Mouse (Mus musculus): Measurements from ENCODE around the gene Haus6.
"Not testable (repeated sequence)": the region's sequence is repeated elsewhere in the genome, so short reads cannot be mapped to it uniquely, and the experiment has no call there.

Haus6 gene

DNA sequence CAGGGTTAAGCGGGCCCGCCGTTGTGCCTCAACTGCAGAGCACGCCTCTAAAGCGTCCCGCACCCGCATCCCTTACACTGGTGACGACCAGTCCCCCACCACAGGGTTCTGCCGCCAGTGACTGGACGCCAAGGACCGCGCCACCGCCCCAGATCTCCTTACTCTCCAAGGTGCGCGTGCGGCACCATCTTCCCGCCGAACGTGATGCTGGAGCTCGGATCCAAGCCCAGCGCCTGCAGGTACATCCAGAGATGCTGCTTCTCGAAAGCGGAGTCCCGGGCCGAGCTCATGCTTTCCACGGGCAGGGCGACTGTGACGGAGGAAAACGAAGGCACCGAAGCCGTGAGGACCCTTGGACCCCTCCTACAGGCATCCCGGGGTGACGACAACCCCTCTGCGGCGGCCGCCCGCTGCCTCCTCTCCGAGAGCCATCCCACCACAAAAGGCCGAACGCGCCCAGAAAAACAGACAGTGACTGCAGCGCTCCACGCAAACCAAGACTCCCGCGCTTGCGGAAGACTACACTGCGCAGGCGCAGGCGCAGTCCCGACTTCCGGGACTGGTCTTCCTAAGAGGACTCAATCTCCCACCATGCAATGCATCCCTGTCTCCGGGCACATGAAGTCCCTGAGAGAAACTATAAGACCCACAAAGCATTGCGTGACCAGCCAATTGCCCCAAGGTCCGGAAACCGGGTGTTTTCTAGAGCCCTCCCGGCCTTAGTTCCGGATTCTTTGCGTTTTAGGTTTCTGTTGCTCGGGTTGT is at the start of gene Haus6:
Gene Haus6, minus strand, starts transcription at position 532 of the 765 bp plus-strand sequence.
- peak; percentile 92 for DNase-seq (ENCODE audit: low read depth, low spot score)

DNA sequence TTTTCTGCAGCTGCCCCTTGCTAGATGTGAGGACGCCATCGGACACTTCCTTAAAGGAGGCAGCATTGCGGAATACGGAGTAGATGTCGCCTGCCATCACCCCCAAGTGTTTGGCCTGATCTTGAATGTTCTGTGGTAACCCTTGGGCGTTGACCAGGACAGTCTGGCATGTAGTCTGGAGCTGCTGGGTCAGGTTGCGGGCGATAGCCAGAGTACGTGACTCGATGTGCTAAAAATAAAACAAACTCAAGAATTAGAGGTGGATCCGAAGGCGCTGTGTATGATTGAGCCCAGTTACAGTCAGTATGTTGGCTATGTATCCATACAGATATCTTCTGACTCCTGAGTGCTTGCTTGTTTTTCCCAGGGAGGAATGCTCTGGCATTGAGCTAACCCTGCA is 45.3 kb upstream of the Haus6 start:
- DNase-seq (ENCODE audit: low read depth, low spot score), result no peak

DNA sequence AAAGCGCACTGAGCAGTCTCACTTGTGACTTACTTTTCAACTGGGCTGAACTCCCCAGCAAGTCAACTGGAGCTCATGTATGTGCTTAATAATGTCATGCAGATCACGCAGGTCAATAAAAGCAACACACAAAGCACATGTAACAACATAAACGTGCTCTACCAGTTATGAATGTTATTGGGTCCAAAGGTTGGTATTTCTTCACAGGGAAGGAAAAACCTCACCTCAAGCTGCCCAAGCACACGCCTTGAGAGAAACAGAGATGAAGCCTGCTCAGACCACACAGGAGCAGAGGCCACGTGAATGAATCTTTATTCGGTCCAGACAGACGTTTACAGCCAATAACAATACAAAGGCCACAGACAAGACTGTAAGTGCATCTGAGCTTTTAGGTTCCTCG is 44.6 kb upstream of the Haus6 start:
- DNase-seq (ENCODE audit: low read depth, low spot score), result not testable (repeated sequence)

DNA sequence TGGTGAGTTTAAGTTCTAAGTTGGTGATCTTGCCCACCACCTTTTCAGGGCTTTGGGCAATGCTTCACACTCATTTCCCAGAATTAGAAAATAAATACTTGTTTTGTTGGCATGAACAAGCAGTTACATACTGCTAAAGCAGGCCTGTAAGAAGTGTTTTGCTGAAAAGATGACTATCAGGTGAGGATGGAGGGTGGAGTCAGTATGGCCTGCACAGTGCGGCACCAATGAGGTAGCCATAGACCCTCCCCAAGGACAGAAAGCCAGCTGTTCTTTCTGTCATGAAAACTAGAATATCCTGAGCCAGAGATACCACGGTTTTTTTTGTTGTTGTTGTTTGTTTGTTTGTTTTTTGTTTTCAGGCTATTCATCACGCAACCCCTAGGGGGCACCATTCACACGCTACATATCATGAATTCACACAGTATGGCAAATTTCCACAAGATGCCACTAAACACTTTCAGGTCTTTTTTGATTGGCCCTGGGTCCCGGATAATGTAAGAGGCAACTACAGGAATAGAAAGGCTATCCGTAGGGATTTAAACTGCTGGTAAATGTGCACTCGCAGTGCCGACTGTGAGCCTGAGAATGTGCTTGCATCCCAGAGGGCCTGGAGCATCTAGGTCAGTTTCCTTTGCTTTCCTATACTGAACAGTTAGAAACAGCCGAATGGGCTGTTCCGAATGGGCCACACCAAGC is 40.0 kb upstream of the Haus6 start:
- DNase-seq (ENCODE audit: low read depth, low spot score), result no peak

DNA sequence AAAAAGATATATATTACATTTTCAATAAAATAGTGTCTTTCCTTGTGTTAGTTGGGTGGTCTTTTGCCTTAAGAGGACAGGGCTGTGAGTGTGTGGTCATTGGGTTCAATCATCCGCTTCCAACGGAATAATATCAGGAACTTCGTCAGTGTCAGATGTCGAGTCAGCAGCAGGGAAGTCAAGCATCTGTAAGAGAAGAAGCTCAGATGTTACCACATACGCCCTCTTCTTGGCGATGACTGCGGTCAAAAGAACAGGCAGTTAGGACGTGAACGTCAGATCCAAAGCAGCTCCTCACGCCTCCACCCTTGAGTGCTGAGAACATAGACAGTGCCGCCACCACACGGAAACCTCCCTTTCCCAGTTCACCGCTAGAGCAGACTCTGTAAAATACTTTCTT is 36.5 kb upstream of the Haus6 start:
- DNase-seq (ENCODE audit: low read depth, low spot score), result not testable (repeated sequence)

DNA sequence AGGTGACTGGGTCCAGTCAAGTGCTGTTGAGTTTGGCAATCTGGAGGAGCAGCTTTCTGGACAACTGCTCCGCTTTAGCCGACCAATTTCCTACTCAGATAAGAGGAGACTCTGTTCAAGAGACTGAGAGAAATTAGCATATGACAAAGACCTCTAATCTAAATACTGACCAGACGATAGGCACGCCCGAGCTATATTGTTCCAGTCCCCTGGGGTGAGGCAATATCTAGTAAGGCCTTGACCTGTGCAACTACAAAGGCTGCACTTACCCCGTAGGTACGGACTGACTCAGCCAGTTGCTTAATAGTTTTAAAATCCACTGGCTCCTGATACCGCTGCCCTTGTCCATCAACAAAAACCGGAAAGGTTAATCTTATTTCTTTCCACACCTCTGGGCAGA is 25.7 kb upstream of the Haus6 start:
- not testable (repeated sequence) for DNase-seq (ENCODE audit: low read depth, low spot score)

DNA sequence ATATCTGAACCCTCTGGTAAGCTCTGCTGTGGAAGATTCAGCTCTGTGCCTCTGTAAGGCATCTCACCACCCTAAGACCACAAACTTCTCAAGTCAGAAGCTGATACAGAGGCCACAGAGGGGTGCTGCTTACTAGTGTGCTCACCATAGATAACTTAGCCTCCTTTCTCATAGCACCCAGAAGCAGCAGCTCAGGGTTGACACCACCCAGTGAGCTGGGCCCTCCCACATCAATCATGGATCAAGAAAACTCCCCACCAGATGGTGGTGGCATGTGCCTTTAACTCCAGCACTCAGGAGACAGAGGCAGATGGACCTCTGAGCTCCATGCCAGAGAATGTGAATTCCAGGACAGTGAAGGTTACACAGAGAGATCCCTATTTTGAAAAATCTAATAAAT is 23.0 kb upstream of the Haus6 start:
- DNase-seq (ENCODE audit: low read depth, low spot score), result not testable (repeated sequence)

DNA sequence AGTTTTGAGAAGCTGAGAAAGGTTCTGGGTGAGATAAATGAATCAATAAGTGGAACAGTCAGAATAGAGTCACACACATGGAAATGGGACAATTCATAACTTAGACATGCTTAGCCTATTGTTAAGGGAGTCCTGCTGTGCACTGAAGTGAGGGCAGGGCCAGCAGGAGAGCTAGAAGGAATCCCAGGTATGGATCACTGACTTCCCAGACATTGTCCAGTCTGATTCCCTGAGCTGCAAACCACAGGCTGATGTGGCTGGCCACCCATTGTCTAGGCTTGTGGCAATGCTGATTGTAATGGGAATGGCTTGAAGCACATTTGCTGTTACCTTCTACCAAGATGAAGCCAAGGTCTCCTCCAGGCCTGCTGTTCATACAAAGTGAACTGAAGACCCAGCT is 22.5 kb upstream of the Haus6 start:
- DNase-seq (ENCODE audit: low read depth, low spot score), result not testable (repeated sequence)

DNA sequence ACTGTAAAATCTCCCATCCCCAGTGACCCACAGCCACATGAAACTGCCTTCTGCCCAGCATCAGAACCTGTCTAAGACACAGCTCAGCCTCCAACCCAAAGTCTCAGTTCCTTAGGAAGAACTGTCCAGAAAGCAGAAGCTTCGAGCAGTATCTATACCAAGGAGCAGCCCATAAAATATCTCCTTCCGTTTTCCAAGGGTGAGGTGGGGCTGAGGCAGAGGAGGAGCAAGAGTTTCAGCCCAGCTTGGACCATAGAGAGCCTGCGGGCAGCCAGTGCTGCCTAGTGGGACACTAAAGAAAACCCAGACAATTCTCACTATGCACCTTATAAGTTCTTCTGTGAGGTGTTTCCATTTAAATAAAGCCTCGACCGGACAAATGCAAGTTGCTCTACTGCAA is 20.7 kb upstream of the Haus6 start:
- not testable (repeated sequence) for DNase-seq (ENCODE audit: low read depth, low spot score)

DNA sequence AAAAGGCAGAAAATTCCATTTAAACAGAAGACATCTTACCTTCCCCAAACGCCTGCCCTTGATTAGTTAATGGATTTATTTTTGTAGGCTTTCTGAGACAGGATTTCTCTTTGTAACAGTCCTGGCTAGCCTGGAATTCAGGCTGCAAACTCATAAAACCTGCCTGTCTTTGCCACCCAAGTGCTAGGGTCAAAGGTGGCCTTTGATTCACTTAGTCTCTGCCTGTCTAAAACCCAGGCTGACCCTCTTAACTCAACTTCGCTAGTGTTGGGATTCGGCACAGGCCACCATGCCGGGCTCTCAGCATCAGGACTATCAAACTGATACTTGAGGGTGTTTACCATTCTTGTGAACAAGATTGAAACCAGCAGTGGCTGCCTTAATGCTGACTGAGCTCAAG is 20.0 kb upstream of the Haus6 start:
- DNase-seq (ENCODE audit: low read depth, low spot score), result no peak

DNA sequence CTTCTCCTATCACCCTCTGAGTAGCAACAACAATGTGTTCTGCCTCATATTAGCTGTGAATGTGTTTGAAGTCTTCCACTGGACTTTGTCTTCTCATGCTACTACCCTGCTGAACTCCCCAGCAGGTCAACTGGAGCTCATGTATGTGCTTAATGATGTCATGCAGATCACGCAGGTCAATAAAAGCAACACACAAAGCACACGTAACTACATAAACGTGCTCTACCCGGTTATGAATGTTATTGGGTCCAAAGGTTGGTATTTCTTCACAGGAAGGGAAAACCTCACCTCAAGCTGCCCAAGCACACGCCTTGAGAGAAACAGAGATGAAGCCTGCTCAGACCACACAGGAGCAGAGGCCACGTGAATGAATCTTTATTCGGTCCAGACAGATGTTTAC is 14.6 kb upstream of the Haus6 start:
- not testable (repeated sequence) for DNase-seq (ENCODE audit: low read depth, low spot score)

DNA sequence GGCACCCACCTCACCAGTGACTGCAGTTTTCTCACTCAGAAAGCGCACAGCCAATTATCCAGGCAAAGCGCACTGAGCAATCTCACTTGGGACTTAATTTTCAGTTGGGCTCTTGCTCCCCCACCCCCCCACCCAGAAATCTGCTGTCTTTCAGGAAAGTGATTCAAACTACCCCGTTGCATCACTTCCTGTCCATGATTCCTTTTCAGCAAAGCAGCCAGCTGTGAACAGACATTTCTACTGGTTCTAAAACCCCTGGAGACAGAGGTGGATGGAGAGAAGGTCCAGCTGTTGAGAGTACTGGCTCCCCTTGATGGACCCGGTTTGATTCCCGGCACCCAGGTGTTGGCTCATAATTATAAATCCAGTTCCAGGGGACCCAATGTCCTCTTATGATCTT is 13.6 kb upstream of the Haus6 start:
- no peak for DNase-seq (ENCODE audit: low read depth, low spot score)

DNA sequence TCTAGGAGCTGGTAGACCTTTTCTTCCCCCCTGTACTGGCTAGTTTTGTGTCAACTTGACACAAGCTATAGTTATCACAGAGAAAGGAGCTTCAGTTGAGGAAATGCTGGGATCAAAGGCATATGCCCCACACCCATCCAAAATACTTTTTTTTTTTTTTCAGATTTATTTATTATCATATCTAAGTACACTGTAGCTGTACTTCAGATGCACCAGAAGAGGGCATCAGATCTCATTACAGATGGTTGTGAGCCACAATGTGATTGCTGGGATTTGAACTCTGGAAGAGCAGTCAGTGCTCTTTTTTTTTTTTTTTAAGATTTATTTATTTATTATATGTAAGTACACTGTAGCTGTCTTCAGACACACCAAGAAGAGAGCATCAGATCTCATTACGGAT is 10.7 kb upstream of the Haus6 start:
- DNase-seq (ENCODE audit: low read depth, low spot score), result not testable (repeated sequence)

DNA sequence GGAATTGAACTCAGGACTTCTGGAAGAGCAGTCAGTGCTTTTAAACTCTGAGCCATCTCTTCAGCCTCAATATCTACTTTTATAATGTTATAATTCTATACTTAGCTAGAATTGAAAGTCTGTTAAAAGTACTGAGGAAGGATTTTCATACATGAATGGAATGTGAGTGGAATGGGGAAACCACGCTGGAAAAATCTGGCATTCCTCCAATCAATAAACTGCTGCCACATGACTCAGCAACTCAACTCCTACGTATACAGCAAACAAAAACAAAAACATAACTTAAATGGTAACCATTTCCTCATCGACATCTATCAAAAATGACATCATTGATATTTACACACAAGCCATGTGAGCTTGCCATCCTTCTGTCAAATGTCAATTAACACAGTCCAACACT is 10.3 kb upstream of the Haus6 start:
- DNase-seq (ENCODE audit: low read depth, low spot score), result no peak

DNA sequence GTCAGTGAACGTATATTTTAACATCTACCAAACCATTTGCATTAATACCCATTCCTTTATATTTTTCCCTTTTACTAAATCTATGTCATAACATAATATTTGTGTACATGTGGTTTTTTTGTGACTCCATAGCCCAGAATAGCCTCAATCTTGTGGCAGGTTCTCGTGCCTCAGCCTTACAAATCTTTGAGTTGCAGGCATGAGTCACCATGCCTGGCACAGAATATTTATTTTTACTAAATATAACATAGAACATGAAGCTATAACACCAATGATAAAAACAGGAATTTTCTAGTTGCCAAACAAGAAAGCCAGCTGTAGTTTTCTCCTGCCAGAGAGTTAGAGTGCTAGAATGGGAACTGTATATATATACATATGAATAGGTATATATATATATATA is 8.7 kb upstream of the Haus6 start:
- DNase-seq (ENCODE audit: low read depth, low spot score), result no peak

DNA sequence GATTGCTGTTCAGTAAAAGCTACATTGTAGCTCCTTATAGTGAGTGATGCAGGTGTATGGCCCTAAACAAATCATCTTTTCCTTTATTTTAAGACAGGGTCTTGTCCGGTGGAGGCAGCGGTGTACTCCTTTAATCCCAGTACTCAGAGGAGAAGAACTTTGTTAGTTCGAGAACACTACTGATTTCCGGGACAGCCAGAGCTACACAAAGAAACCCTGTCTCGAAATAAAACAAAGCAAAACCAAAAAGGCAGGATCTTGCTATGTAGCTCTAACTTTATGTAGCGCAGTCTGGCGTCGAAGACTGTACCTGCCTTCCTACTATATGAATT is 400 bp upstream of the Haus6 start:
- no peak for DNase-seq (ENCODE audit: low read depth, low spot score)

DNA sequence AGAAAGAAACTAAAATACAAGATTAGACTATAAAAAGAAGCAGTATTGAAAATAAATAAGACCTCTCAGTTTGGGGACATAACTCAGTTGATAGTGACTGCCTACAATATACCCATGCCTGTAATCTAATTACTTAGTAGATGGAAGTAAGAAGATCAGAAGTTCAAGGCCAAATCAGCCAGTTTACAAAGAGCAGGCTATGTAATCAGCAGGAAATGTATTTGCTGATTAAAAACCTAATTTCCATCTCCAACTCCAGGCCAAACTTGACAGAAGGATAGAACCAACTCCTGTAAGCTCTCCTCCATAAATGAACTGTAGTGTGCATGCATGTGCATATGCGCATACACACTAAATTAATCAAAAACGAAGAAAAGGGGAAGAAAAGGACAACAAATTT is 20.6 kb downstream of the Haus6 start:
- no peak for DNase-seq (ENCODE audit: low read depth, low spot score)

DNA sequence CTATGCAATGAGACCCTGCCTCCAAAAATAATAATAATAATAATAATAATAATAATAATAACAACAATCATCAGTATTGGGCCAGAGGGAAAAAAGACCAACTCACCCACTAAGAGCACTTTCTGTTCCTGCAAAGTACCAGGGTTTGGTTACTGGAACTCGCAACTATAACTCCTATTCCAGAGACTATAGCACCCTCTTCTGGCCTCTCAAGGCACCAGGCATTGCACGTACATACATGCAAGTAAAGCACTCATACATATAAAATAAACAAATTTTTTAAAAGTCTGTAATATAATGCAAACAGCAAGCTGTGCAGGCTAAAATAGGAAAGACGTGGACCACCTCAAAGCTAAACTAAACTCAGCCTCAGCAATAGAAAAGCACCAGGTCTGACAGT is 23.6 kb downstream of the Haus6 start:
- DNase-seq (ENCODE audit: low read depth, low spot score), result no peak

DNA sequence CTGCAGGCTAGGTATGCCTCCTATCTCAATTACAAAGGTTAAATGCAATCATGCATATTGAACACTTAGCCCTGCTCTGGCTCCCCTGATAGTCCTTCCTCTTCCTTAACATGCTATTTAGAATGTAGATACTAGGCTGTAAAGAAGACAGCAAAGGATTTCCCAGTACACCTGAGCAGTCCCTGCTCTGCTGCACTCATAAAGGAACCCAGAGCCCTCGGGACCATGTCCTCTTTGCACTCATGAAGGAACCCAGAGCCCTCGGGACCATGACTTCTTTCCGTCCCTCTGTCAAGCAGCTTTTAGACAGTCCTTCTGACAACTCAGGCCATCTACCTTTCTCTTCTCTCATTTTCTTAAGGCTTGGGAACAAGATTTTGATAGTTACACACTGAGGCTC is 31.3 kb downstream of the Haus6 start:
- no peak for DNase-seq (ENCODE audit: low read depth, low spot score)

DNA sequence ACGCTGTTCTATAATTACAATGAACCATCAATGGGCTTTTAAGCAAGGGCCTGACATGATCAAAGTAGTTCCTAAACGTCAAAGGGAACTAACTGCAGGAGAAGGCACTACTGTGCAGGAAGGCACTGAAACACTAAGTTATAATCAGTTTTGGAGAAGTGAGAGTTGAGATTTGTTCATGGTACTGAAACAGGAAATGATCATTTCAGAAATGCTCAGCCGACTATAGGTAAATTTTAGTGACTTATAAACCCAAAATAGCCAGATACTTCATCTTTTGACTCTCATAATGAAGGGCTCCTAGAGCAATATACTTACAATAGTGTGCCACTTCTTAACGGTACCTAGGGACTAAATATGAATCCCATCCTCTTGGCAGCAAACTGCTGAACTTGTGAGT is 31.8 kb downstream of the Haus6 start:
- DNase-seq (ENCODE audit: low read depth, low spot score), result no peak

DNA sequence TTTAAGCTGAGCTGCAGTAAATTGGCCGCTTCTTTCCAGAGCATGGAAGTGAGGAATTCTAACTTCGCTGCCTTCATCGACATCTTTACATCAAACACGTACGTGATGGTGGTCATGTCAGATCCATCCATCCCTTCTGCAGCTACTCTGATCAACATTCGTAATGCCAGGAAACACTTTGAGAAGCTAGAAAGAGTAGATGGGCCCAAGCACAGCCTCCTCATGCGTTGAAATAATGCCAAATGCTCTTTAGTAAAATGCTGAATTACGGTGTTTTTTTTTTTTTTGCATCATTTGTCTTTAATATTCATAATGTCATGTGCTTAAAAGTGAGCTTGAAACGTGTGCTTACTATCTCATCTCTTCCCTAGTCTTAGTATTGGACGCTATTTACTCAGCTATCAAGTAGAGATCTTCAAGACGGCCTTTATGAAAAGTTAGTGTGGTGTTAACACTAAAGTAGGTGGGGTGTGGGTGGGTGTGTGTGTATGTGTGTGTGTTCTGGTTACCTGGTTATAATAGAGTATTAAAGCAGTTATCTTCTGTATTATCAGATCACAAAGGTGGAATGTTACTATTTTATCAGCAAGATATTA is 35.1 kb downstream of the Haus6 start:
- DNase-seq (ENCODE audit: low read depth, low spot score), result no peak

DNA sequence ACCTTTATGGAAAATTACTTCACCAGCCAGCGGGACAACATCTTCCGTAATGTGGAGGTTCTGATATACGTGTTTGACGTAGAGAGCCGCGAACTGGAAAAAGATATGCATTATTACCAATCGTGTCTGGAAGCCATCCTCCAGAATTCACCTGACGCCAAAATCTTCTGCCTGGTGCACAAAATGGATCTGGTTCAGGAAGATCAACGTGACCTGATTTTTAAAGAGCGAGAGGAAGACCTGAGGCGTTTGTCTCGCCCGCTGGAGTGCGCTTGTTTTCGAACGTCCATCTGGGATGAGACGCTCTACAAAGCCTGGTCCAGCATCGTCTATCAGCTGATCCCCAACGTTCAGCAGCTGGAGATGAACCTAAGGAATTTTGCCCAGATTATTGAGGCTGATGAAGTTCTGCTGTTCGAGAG is 35.7 kb downstream of the Haus6 start:
- DNase-seq (ENCODE audit: low read depth, low spot score), result peak; percentile 27

All from c-Kit-negative CD71-positive TER-119-positive erythroid progenitor cells, embryonic 14.5 days (primary cell).